Mouse (Mus musculus) stomach, postnatal 0 days (tissue): ENCODE results near the gene Agmo.

ENCODE experiments used
- CTCF ChIP-seq: IDR thresholded peaks from 2 replicates; pipeline ENCODE4 v1.5.1; 2016; ENCODE audit warnings: antibody characterized with exemption, low read depth, mild to moderate bottlenecking, moderate library complexity
- EP300 ChIP-seq: optimal IDR thresholded peaks from 2 replicates; pipeline ENCODE3; 2016; ENCODE audit warnings: antibody characterized with exemption

- TF ChIP-seq CTCF: no peak
- no peak for TF ChIP-seq EP300
Measured at GRCm38 (mm10) chr12:37402541-37402940, 161.1 kb downstream of the Agmo start.
